Mouse (Mus musculus) kidney, adult 2 months (tissue): ENCODE measurements around the gene Rbm28. TPM values are rescaled to one million over a fixed set of nuclear protein-coding genes. Genes with fewer than 3 reads are reported as not detected.

Experiments used
- DNase-seq: peaks from one replicate; pipeline ENCODE4 v3.0.0; 2021
- H3K27ac ChIP-seq: fragments of 200-500 bp; 2 replicates; pipeline ENCODE4 v1.5.1; 2012; ENCODE audit warnings: low read depth, low read length, control low read depth, inconsistent platforms; ENCODE audit not compliant: insufficient read depth
- H3K27me3 ChIP-seq: fragments of 200-500 bp; replicated peaks from 2 replicates; pipeline ENCODE4 v1.6.1; 2012; ENCODE audit warnings: mild to moderate bottlenecking, moderate library complexity, low read length, inconsistent platforms; ENCODE audit not compliant: control insufficient read depth, insufficient read depth
- H3K36me3 ChIP-seq: fragments of 200-500 bp; 2 replicates; pipeline ENCODE4 v1.6.1; 2012; ENCODE audit warnings: mild to moderate bottlenecking, moderate library complexity, low read length, inconsistent platforms; ENCODE audit not compliant: control insufficient read depth, insufficient read depth
- H3K4me1 ChIP-seq: fragments of 200-500 bp; 2 replicates; pipeline ENCODE4 v1.6.1; 2011; ENCODE audit warnings: low read length; ENCODE audit not compliant: control insufficient read depth, insufficient read depth
- H3K4me3 ChIP-seq: fragments of 200-500 bp; 2 replicates; pipeline ENCODE4 v1.5.1; 2011; ENCODE audit warnings: mild to moderate bottlenecking, low read depth, low read length, control low read depth; ENCODE audit not compliant: insufficient read depth
- CTCF ChIP-seq: fragments of 200-500 bp; conservative IDR thresholded peaks from 2 replicates; pipeline ENCODE4 v1.5.1; 2011; ENCODE audit warnings: low read depth, mild to moderate bottlenecking, control low read depth, low read length, moderate library complexity, mixed read lengths; ENCODE audit not compliant: insufficient read depth, insufficient read length
- POLR2A ChIP-seq: fragments of 200-500 bp; IDR thresholded peaks from one replicate; pipeline ENCODE4 v1.6.1; 2011; ENCODE audit warnings: low read depth, low read length, control low read depth
- WGBS: fragments of 180-500 bp; shearing (Covaris S2); methylation state at CpG from one replicate; pipeline ENCODE4 v1.1.7; 2018; 5-methylcytosine and 5-hydroxymethylcytosine counted together
- polyA plus RNA-seq: library from polyadenylated mRNA; depleted of rRNA; stranded (reverse); fragments of >200 nt; gene quantifications from 2 replicates; pipeline ENCODE4 v1.2.3, GENCODE M21; 2012

The Rbm28 gene
- polyA plus RNA-seq, 1 experiment: 6.1 TPM

DNA sequence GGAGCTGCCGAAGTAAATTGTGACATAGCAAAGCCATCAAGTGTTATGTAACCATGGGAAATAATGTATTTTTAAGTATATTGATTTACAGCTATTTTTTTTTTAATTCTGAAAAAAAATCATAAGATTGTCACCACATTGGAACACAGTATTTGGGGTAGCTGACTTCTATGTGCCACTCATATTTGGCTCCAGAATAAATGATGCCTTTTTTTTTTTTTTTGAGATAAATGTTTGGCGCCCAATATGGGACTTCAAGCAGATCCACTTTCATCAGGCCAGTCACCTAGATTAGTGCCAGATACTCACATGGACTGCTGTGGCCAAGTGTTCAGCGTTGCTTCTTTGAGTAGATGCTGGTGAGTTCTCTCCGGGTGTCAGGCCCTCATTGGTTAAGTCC is 53.3 kb downstream of the Rbm28 start:
- no peaks in the 10 kb centered on the region for H3K36me3 ChIP-seq
- 91% methylated on average over 4 of the region's 4 CpGs for WGBS
- DNase-seq: no peak
- no peaks in the 10 kb centered on the region for H3K27me3 ChIP-seq
- no peak overlapping the region for H3K4me3 ChIP-seq
- no peak overlapping the region for H3K27ac ChIP-seq
- no peak for TF ChIP-seq POLR2A
- no peak for TF ChIP-seq CTCF
- H3K4me1 ChIP-seq: no peaks in the 10 kb centered on the region

DNA sequence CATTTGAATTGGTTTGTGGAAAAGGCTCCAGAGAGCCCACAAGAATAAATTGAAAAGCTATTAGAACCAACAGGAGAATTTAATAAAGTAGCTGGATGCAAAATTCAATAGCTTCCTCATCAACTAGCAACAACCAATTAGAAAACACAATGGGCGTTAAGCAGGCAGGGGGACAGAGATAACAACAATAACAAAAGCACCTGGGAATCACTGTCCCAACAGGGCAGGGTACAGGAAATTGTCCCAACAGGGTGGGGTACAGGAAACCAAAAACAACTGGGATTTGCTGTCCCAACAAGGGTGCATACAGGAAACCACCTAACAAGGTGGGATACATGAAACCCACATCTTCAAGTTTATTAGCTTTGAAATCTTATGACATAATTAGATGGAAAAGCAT is 56.4 kb downstream of the Rbm28 start:
- 58% methylated on average over 1 of the region's 1 CpGs for WGBS
- DNase-seq: no peak
- TF ChIP-seq CTCF (no peak), POLR2A (no peak)
- Histone ChIP-seq H3K27ac (no peak overlapping the region), H3K36me3 (no peaks in the 10 kb centered on the region), H3K27me3 (no peaks in the 10 kb centered on the region), H3K4me3 (no peak overlapping the region), H3K4me1 (no peaks in the 10 kb centered on the region)

- H3K36me3 ChIP-seq: no peaks in the 10 kb centered on the region
- H3K27ac ChIP-seq: no peak overlapping the region
- no peak for DNase-seq
- no peak overlapping the region for H3K4me3 ChIP-seq
- no peaks in the 10 kb centered on the region for H3K27me3 ChIP-seq
- H3K4me1 ChIP-seq: no peaks in the 10 kb centered on the region
- TF ChIP-seq CTCF (no peak), POLR2A (no peak)
- WGBS: 74% methylated on average over 9 of the region's 9 CpGs
These were observed 63.5 kb downstream of the Rbm28 start for GRCm38 (mm10) chr6:29101248-29101864.

DNA sequence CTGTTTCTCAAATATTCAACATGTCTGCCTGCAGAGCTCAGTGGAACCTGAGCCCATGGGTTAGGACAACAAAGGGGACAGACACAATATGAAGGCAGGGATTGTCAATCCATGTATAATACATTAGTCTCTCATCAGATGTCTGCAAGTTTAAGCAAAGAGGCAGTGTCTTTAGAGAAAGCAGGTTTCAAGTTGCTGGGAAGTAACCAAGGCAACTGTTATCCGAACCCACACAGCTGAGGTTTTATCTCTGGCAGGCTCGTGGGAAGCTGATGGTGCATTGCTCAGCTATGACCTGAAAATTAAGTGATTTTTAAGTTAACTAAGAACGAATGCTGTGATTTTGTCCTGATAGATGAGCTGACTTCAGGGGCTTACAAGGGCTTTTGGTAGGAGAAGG is 64.4 kb downstream of the Rbm28 start:
- H3K27ac ChIP-seq: no peak overlapping the region

GRCm38 (mm10) chr6:29099536-29100170 is 65.2 kb downstream of the Rbm28 start:
- DNase-seq: no peak
- H3K27me3 ChIP-seq: no peaks in the 10 kb centered on the region
- no peak overlapping the region for H3K27ac ChIP-seq
- H3K4me1 ChIP-seq: no peaks in the 10 kb centered on the region
- 46% methylated on average over 14 of the region's 14 CpGs for WGBS
- no peak overlapping the region for H3K4me3 ChIP-seq
- H3K36me3 ChIP-seq: no peaks in the 10 kb centered on the region
- no peak for TF ChIP-seq POLR2A
- no peak for TF ChIP-seq CTCF

More for the DNA sequence above, 64.4 kb downstream of the Rbm28 start:
- DNase-seq: no peak
- no peaks in the 10 kb centered on the region for H3K27me3 ChIP-seq
- H3K4me3 ChIP-seq: no peak overlapping the region
- no peaks in the 10 kb centered on the region for H3K36me3 ChIP-seq
- WGBS: 55% methylated on average over 3 of the region's 3 CpGs
- no peaks in the 10 kb centered on the region for H3K4me1 ChIP-seq
- TF ChIP-seq POLR2A: no peak
- TF ChIP-seq CTCF: no peak

- no peak for DNase-seq
- TF ChIP-seq POLR2A (no peak), CTCF (peak; percentile 33)
- Histone ChIP-seq H3K4me3 (no peak overlapping the region), H3K4me1 (no peaks in the 10 kb centered on the region), H3K27me3 (no peaks in the 10 kb centered on the region), H3K27ac (no peak overlapping the region), H3K36me3 (no peaks in the 10 kb centered on the region)
- 67% methylated on average over 11 of the region's 11 CpGs for WGBS
These were observed 71.9 kb downstream of the Rbm28 start for GRCm38 (mm10) chr6:29092904-29093303.

DNA sequence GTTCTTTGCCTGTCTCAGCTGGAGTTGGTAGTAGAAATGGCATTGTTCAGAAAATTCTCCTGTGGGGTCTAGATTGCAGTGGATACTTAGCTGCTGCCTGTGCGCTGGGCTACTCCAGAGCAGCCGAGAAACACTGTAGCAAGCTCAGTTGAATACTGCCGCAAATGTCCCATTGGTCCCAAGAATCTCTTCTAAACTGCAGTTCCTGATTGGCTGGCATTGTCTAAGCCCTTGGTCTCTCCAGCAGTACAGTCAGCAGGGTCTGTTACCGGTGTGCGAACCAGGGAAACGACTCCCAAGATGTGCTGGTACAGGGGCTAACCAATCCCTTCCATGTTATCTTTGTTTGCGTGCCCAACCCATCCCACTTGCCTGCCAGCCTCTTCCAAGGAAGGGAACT is 72.6 kb downstream of the Rbm28 start:
- H3K27ac ChIP-seq: no peak overlapping the region
- no peaks in the 10 kb centered on the region for H3K4me1 ChIP-seq
- no peaks in the 10 kb centered on the region for H3K27me3 ChIP-seq
- 93% methylated on average over 7 of the region's 7 CpGs for WGBS
- H3K36me3 ChIP-seq: no peaks in the 10 kb centered on the region
- no peak overlapping the region for H3K4me3 ChIP-seq
- TF ChIP-seq POLR2A: no peak
- no peak for TF ChIP-seq CTCF
- DNase-seq: no peak
